Mouse (Mus musculus): Measurements from ENCODE around the gene Gm3138. TPM values are rescaled to one million over a fixed set of nuclear protein-coding genes. Genes with fewer than 3 reads are reported as not detected.

The Gm3138 gene
- polyA plus RNA-seq (2017; shearing (Covaris generic)): not detected

DNA sequence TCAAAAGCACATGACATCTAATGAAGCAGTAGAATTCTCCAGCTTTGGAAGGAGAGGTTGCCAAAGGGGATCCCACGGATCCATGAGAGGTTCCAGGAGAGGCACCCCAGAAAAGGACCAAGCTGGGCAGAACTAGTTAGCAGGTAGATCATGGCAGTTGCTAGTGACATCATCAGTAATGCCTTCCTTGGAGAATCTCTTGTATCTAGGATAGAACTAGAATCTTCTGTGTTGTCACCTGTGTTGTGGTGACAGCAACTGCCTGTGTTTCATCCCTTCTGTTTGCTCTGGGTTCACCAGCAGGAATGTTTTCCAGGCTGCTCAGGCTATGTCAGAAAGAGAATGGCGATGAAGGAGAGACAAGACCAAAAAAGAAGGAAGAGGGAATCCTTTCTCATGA, at the start of gene Gm3138:
TSS of gene Gm3138 (plus strand) at position 301 of the 400 bp plus-strand sequence.

Other genes with a start within 250 kb of the Gm3138 start
- not detected for gene Gm5796, start 225.7 kb upstream of the Gm3138 start, polyA plus RNA-seq (2017; shearing (Covaris generic))
- not detected for gene Gm3115, start 165.5 kb upstream of the Gm3138 start, polyA plus RNA-seq (2017; shearing (Covaris generic))
- gene Gm8108, start 139.1 kb upstream of the Gm3138 start, polyA plus RNA-seq (2017; shearing (Covaris generic)): not detected
- not detected for gene Gm3127, start 84.6 kb upstream of the Gm3138 start, polyA plus RNA-seq (2017; shearing (Covaris generic))
- 0.30 TPM for gene Gm2974, start 67.1 kb upstream of the Gm3138 start, polyA plus RNA-seq (2017; shearing (Covaris generic))
- not detected for gene Gm3149, start 67.7 kb downstream of the Gm3138 start, polyA plus RNA-seq (2017; shearing (Covaris generic))
- not detected for gene 2610042L04Rik, start 85.1 kb downstream of the Gm3138 start, polyA plus RNA-seq (2017; shearing (Covaris generic))
- not detected for gene Gm3159, start 147.9 kb downstream of the Gm3138 start, polyA plus RNA-seq (2017; shearing (Covaris generic))
- not detected for gene Gm3164, start 165.8 kb downstream of the Gm3138 start, polyA plus RNA-seq (2017; shearing (Covaris generic))
- not detected for gene Gm3173, start 181.4 kb downstream of the Gm3138 start, polyA plus RNA-seq (2017; shearing (Covaris generic))
- gene Gm3182, start 232.1 kb downstream of the Gm3138 start, polyA plus RNA-seq (2017; shearing (Covaris generic)): not detected

Measured in effector memory CD4-positive, alpha-beta T cell, adult 5 months (primary cell).